Mouse (Mus musculus): ENCODE data around the gene Cog5.

DNA sequence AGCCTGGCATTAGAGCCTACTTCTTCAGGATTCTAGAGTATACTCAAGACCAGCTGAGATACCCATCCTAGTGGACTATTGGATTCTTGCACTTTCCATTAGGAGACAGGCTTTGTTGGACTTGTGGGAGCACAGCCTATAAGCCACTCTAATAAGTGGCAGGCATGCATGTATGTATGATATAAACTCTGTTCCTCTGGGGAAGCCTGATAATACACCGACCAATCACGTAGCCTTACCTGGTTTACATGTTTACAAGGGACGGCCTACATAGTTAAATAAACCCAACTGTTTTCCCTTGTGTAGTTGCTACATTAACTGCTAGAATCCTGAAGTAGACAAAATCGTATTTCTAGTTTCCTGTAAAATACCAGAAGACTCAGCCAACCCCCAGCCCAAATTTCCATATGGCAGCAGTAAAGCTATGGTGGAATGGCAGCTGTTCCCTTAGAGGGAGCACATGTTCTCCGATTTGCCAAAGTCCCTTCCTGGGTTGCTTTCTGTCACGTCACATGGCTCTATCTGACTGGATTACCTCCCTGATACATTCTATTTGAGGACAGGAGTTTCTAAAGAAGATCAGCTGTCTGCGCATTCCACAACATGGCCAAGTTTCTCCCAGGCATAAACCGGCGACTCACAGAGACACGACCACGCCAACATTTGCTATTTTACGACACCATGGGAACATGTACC lies 311.0 kb downstream of the Cog5 start:
- no peak for TF ChIP-seq CTCF (IDR thresholded peaks at IDR 0.05; ENCODE audit: control insufficient read depth, insufficient read depth, low read length)
- TF ChIP-seq POLR2A (IDR thresholded peaks at IDR 0.05; ENCODE audit: borderline replicate concordance, control insufficient read depth, low read depth, low read length): no peak

Data from bone marrow, adult 2 months (tissue).